Comparison of ENCODE assay signal across 32 mouse cellular contexts in genomic region chrX:100517626-100518025, GRCm38 (mm10). TPM values are rescaled to one million over a fixed set of nuclear protein-coding genes. Genes with fewer than 3 reads are reported as not detected.
DNase-seq lines count a peak whose midpoint lies in the region; TF ChIP-seq lines count a peak whose summit lies in the region.
"Had no signal": no experiment of that assay in that cellular context is flagged by ENCODE, and none has a peak within 500 bp of the region (broad histone marks: within the 10 kb centered on the region; RNA-seq: fewer than 3 reads in every experiment).

No protein-coding gene starts in this region.

- no peak overlapping the region for H3K4me3 ChIP-seq in olfactory bulb, adult 2 months (ENCODE audit: insufficient read depth, low read depth, low read length)
- H3K4me3 ChIP-seq: embryonic facial prominence, embryonic 10.5 days; heart, embryonic 12.5 days; hindbrain, embryonic 10.5 days; intestine, embryonic 15.5 days; limb, embryonic 13.5 days; liver, embryonic 12.5 days had no signal

- peaks cover 3% of the 10 kb centered on the region; the same call in 1 of the 2 replicates for H3K4me1 ChIP-seq in olfactory bulb, adult 2 months (ENCODE audit: control insufficient read depth, insufficient read depth, low read length)
- H3K4me1 ChIP-seq: embryonic facial prominence, embryonic 10.5 days; heart, embryonic 12.5 days; hindbrain, embryonic 10.5 days; intestine, embryonic 15.5 days; limb, embryonic 13.5 days; liver, embryonic 12.5 days had no signal

- 59% methylated on average over 6 of the region's 6 CpGs for WGBS in olfactory bulb, adult 2 months

- no peak for TF ChIP-seq POLR2A in olfactory bulb, adult 2 months (IDR thresholded peaks at IDR 0.05; ENCODE audit: insufficient read depth, low read depth, low read length)

- DNase-seq in layer of hippocampus, adult 9-11 months: peak; percentile 30
- DNase-seq in layer of hippocampus, postnatal 10 days (ENCODE audit: low spot score in 2 of 2): no peak
- peak; percentile 83 for DNase-seq in brain, adult 2 months (ENCODE audit: low read depth, low spot score)
- peak; percentile 41 to 46 for DNase-seq in frontal cortex, postnatal 36 days (ENCODE audit: low spot score in 2 of 2)
- no peak for DNase-seq in thymus, postnatal 10 days (ENCODE audit: low spot score in 2 of 2)
- no peak for DNase-seq in natural killer cell, adult 2 months (ENCODE audit: low spot score in 2 of 2)
- DNase-seq: adrenal gland, postnatal 25 days; cerebellum, adult 9-10 months; forebrain, postnatal 0 days; gastrocnemius, postnatal 14 days; heart, adult 11 months; heart, postnatal 10 days; kidney, adult 8-10 months; kidney, postnatal 10 days; lung, adult 18-20 months; lung, postnatal 10 days had no signal

- peak overlapping the region; percentile 96 for H3K27ac ChIP-seq in olfactory bulb, adult 2 months (ENCODE audit: insufficient read depth, low read depth, low read length)
- H3K27ac ChIP-seq: embryonic facial prominence, embryonic 10.5 days; hindbrain, embryonic 10.5 days; intestine, embryonic 15.5 days; limb, embryonic 13.5 days; liver, embryonic 12.5 days; stomach, postnatal 0 days had no signal

- TF ChIP-seq CTCF in olfactory bulb, adult 2 months (IDR thresholded peaks at IDR 0.05; ENCODE audit: insufficient read depth, low read depth, low read length): no peak

RNA-seq across cellular contexts. Expression of gene Dgat2l6, which starts 7.0 kb away (rescaled TPM):
- total RNA-seq in layer of hippocampus, postnatal 10 days (2021): not detected
- not detected in 2 replicates for polyA plus RNA-seq in olfactory bulb, adult 2 months (2012; ENCODE audit: insufficient read depth, insufficient read length, low replicate concordance, missing spikeins)
- total RNA-seq: adrenal gland, postnatal 25 days; forebrain, postnatal 0 days; heart, postnatal 10 days; MEL had no signal
- polyA plus RNA-seq: C2C12; embryonic facial prominence, embryonic 10.5 days; forebrain, postnatal 0 days; heart, embryonic 12.5 days; hindbrain, embryonic 10.5 days; intestine, embryonic 15.5 days; limb, embryonic 13.5 days; liver, embryonic 12.5 days; midbrain, embryonic 11.5 days; neural tube, embryonic 11.5 days; thymus, postnatal 0 days; urinary bladder, adult 2 months had no signal

RNA-seq across cellular contexts. Expression of gene Igbp1, which starts 23.5 kb away (rescaled TPM):
- 10 to 100 TPM; 36.4 to 36.7 TPM for total RNA-seq in layer of hippocampus, postnatal 10 days (2021)
- not detected in 2 replicates for polyA plus RNA-seq in olfactory bulb, adult 2 months (2012; ENCODE audit: insufficient read depth, insufficient read length, low replicate concordance, missing spikeins)

RNA-seq across cellular contexts. Expression of gene Awat1, which starts 54.4 kb away (rescaled TPM):
- total RNA-seq in layer of hippocampus, postnatal 10 days (2021): not detected
- polyA plus RNA-seq in olfactory bulb, adult 2 months (2012; ENCODE audit: insufficient read depth, insufficient read length, low replicate concordance, missing spikeins): not detected in 2 replicates
- total RNA-seq: adrenal gland, postnatal 25 days; forebrain, postnatal 0 days; gastrocnemius, postnatal 14 days; heart, postnatal 10 days; layer of hippocampus, adult 8-10 months; MEL had no signal
- polyA plus RNA-seq: C2C12; embryonic facial prominence, embryonic 10.5 days; forebrain, postnatal 0 days; heart, embryonic 12.5 days; hindbrain, embryonic 10.5 days; hindbrain, embryonic 16.5 days; intestine, embryonic 15.5 days; limb, embryonic 13.5 days; liver, embryonic 12.5 days; midbrain, embryonic 11.5 days; neural tube, embryonic 11.5 days; stomach, postnatal 0 days; thymus, postnatal 0 days; urinary bladder, adult 2 months had no signal

Comparison
In these comparisons a context has a peak if more than half of its experiments do, and no peak if none do; other contexts are left out.
1. DNase-seq: peak in layer of hippocampus, adult 9-11 months (single experiment), brain, adult 2 months (single experiment) and frontal cortex, postnatal 36 days (2 of 2); none in layer of hippocampus, postnatal 10 days (0 of 2), thymus, postnatal 10 days (0 of 2) and natural killer cell, adult 2 months (0 of 2).